Mouse (Mus musculus) small intestine, adult 2 months (tissue): Measurements from ENCODE around the gene Slc7a1. TPM values are rescaled to one million over a fixed set of nuclear protein-coding genes. Genes with fewer than 3 reads are reported as not detected.

Source experiments
- H3K27ac ChIP-seq: fragments of 200-500 bp; 2 replicates; pipeline ENCODE4 v1.5.1; 2012; ENCODE audit warnings: low read depth, low read length, control low read depth, inconsistent platforms; ENCODE audit not compliant: insufficient read depth
- H3K27me3 ChIP-seq: fragments of 200-500 bp; 2 replicates; pipeline ENCODE4 v1.6.1; 2012; ENCODE audit warnings: mild to moderate bottlenecking, moderate library complexity, low read length, inconsistent platforms; ENCODE audit not compliant: control insufficient read depth, insufficient read depth
- H3K36me3 ChIP-seq: fragments of 200-500 bp; 2 replicates; pipeline ENCODE4 v1.6.1; 2012; ENCODE audit warnings: mild to moderate bottlenecking, low read length, control low read depth, inconsistent platforms; ENCODE audit not compliant: control insufficient read depth, insufficient read depth
- H3K4me1 ChIP-seq: fragments of 200-500 bp; 2 replicates; pipeline ENCODE4 v1.6.1; 2012; ENCODE audit warnings: low read length, inconsistent platforms, mixed read lengths; ENCODE audit not compliant: control insufficient read depth, insufficient read depth, insufficient read length
- H3K4me3 ChIP-seq: fragments of 200-500 bp; 2 replicates; pipeline ENCODE4 v1.5.1; 2012; ENCODE audit warnings: low read depth, mild to moderate bottlenecking, control low read depth, inconsistent platforms, low read length, moderate library complexity
- CTCF ChIP-seq: fragments of 200-500 bp; IDR thresholded peaks from 2 replicates; pipeline ENCODE4 v1.5.1; 2012; ENCODE audit warnings: low read depth, mild to moderate bottlenecking, control low read depth, inconsistent platforms, low read length, moderate library complexity, mixed read lengths; ENCODE audit not compliant: insufficient replicate concordance, insufficient read length; ENCODE audit errors: extremely low read depth
- POLR2A ChIP-seq: fragments of 200-500 bp; IDR thresholded peaks from 2 replicates; pipeline ENCODE4 v1.6.1; 2012; ENCODE audit warnings: low read depth, mild to moderate bottlenecking, control low read depth, inconsistent platforms, low read length, moderate library complexity
- WGBS: fragments of 180-500 bp; shearing (Covaris S2); methylation state at CpG from one replicate; pipeline ENCODE4 v1.1.7; 2018; 5-methylcytosine and 5-hydroxymethylcytosine counted together
- polyA plus RNA-seq: library from polyadenylated mRNA; depleted of rRNA; stranded (reverse); fragments of >200 nt; gene quantifications from 2 replicates; pipeline ENCODE4 v1.2.3, GENCODE M21; 2012

The Slc7a1 gene
- polyA plus RNA-seq, 1 experiment, result 7.4 TPM

GRCm38 (mm10) chr5:148360922-148361758 is 38.6 kb downstream of the Slc7a1 start:
- H3K4me1 ChIP-seq, result peaks cover 14% of the 10 kb centered on the region
- TF ChIP-seq POLR2A, result no peak
- no peak for TF ChIP-seq CTCF
- H3K27ac ChIP-seq, result peak overlapping the region; percentile 35
- 0 out of 2 replicates have a peak overlapping the region, but pooled peaks have one; percentile 3 for H3K4me3 ChIP-seq
- no peaks in the 10 kb centered on the region for H3K27me3 ChIP-seq
- 22% methylated on average over 16 of the region's 16 CpGs for WGBS
- H3K36me3 ChIP-seq, result peaks cover 13% of the 10 kb centered on the region

DNA sequence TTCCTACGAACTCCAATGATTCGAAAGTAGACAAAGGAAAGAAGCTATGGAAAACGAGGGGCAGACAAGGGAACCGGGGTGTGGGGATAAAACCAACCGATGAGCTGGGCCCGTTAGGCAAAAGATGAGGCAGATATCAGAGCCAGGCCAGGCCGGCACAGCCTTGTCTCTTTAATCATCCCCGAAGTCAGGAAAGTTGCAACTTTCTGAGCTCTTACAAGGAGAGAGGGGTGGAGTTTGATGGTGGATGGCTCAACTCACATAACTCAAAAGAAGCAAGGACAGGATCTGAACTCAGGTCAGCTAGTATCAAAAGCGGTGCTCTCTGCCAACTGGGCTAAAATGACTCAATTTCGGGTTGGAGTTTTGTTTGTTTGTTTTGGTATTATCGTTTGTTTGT is 40.6 kb downstream of the Slc7a1 start:
- no peak for TF ChIP-seq CTCF
- TF ChIP-seq POLR2A, result no peak
- H3K36me3 ChIP-seq, result peaks cover 9% of the 10 kb centered on the region
- no peak overlapping the region for H3K27ac ChIP-seq
- no peaks in the 10 kb centered on the region for H3K27me3 ChIP-seq
- peaks cover 14% of the 10 kb centered on the region for H3K4me1 ChIP-seq
- no peak overlapping the region for H3K4me3 ChIP-seq
- WGBS, result 88% methylated on average over 11 of the region's 11 CpGs

DNA sequence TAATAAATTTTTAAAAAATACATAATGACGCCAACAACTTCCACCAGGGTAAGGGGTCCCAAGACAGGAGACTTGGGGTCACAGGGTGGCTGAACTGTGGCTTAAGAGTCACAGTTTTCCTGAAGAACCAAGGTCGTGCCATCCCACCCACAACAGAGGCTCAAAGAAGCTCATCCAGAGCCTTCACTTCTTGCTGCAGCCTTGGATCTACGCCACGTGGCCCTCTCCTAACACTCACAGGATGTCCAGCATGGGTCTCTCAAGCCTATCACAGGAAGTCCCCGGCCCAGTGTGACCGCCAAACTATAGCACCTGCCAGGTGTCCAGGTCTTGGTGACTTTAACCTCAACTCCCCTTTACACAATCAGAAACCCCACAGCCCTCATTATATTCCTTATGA is 42.5 kb downstream of the Slc7a1 start:
- no peaks in the 10 kb centered on the region for H3K27me3 ChIP-seq
- TF ChIP-seq CTCF (no peak), POLR2A (no peak)
- no peak overlapping the region for H3K4me3 ChIP-seq
- H3K4me1 ChIP-seq, result peaks cover 12% of the 10 kb centered on the region
- no peak overlapping the region for H3K27ac ChIP-seq
- WGBS, result 92% methylated on average over 6 of the region's 6 CpGs
- peaks cover 9% of the 10 kb centered on the region for H3K36me3 ChIP-seq

DNA sequence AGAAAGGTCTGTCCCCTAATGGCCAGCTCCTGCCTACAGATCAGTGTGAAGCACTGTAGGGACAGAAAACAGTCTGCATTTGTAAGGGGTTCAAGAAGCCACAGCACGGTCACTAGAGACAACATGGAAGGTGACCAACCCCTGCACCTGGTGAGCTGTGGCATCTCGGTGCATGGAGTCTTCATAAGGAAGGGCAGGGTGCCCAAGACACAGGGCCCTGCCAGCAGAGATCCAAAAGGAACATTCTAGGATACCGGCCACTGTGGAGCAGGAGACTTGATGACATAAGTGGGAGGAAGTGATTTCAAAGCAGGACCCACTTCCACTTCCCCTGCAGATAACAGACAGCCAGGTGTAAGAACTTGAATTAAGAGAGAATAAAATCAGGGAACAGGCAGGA is 43.9 kb downstream of the Slc7a1 start:
- TF ChIP-seq CTCF (no peak), POLR2A (no peak)
- 81% methylated on average over 3 of the region's 3 CpGs for WGBS
- Histone ChIP-seq H3K36me3 (peaks cover 17% of the 10 kb centered on the region), H3K4me3 (no peak overlapping the region), H3K4me1 (peaks cover under 1% of the 10 kb centered on the region; the same call in 1 of the 2 replicates), H3K27me3 (no peaks in the 10 kb centered on the region), H3K27ac (no peak overlapping the region)

DNA sequence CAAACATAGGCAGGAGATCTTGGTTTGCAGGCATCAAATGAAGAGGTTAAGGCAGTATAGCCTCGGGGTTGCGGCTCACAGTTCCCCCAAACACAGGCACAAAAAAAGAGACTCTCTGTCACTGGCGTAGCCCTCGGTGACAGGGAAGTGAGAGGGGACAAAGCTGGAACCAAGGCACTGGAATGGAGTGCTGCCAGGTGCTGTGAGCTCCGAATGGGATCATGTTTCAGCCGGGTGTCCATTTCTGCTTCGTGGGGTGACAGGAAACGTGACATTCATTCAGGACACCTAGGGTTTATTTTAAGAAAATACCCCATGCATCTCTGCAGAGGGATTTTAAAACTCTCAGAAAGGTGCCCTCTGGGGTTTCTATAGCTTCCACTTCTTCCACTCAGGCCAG is 45.2 kb downstream of the Slc7a1 start:
- TF ChIP-seq POLR2A (no peak), CTCF (no peak)
- Histone ChIP-seq H3K27me3 (no peaks in the 10 kb centered on the region), H3K36me3 (peaks cover 20% of the 10 kb centered on the region), H3K4me3 (no peak overlapping the region), H3K27ac (no peak overlapping the region), H3K4me1 (no peaks in the 10 kb centered on the region)
- WGBS, result 84% methylated on average over 8 of the region's 8 CpGs

- Histone ChIP-seq H3K27me3 (no peaks in the 10 kb centered on the region), H3K36me3 (peaks cover 21% of the 10 kb centered on the region), H3K27ac (no peak overlapping the region), H3K4me3 (no peak overlapping the region), H3K4me1 (no peaks in the 10 kb centered on the region)
- TF ChIP-seq CTCF (no peak), POLR2A (no peak)
- 82% methylated on average over 16 of the region's 16 CpGs for WGBS
Observed at GRCm38 (mm10) chr5:148353429-148353828, 46.3 kb downstream of the Slc7a1 start.

GRCm38 (mm10) chr5:148349327-148350011 is 50.2 kb downstream of the Slc7a1 start:
- Histone ChIP-seq H3K36me3 (peaks cover 38% of the 10 kb centered on the region), H3K4me1 (no peaks in the 10 kb centered on the region), H3K27ac (no peak overlapping the region), H3K4me3 (no peak overlapping the region), H3K27me3 (no peaks in the 10 kb centered on the region)
- no peak for TF ChIP-seq POLR2A
- no peak for TF ChIP-seq CTCF
- 72% methylated on average over 15 of the region's 15 CpGs for WGBS
